Mouse (Mus musculus): Measurements from ENCODE around the gene Trim59. TPM values are rescaled to one million over a fixed set of nuclear protein-coding genes. Genes with fewer than 3 reads are reported as not detected.

The Trim59 gene
- 5.5 and 7.1 TPM in 2 replicates for total RNA-seq (2014; rRNA removed)
- 17.1 and 17.6 TPM in 2 replicates for polyA plus RNA-seq (2015; fragmentation: Nextera tagmentation; extraction: Ambion mirVana)

DNA sequence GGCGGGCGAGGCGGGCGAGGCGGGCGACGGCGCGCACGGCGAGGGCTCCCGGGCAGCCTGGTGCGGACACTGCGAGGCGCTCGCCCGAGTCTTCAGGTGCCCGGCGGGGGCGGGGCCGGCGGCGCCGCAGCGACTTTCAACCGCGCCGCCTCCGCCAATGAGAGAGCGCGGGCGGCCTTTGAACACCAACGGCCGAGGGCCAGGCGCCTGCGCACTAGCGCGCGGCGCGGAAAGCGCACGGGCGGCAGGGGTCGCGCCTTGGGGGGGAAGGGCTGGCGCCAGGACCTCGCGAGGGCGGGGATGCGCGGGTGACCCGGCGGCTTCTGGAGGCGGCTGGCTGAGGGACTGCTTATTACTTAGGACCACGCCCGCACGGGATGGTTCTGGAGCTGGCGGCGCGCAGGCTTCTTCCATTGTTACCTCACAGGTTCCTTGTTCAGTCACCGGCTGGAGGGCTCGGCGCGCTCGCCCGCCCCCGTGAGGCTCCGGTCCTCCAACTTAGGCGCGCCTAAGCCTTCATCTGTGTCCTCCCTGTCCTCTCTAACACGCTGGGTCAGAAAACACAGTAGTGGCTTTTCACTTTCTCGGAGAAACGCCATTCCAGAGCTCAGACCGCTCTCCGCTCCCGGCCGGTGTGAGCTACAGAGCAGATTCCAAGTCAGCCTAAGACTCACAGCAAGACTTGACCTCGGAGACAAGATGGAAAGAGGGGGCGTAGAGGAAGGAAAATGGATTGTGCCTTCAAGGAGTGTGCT, at the start of gene Trim59:
TSS of gene Trim59 (minus strand) at position 111 of the 755 bp plus-strand sequence.
- H3K27ac ChIP-seq (ENCODE audit: low read depth, low read length), result peak within 1 kb of the TSS; percentile 70
- H3K4me2 ChIP-seq (ENCODE audit: low read depth, low read length, poor library complexity, severe bottlenecking), result peak within 1 kb of the TSS; percentile 85
- H3K36me3 ChIP-seq (ENCODE audit: insufficient read depth, low read length), result no peaks in the 10 kb centered on the region
- H3K4me1 ChIP-seq (ENCODE audit: insufficient read depth, low read length), result 0 out of 2 replicates have a peak, but pooled peaks cover 4% of the 10 kb centered on the region
- no peaks in the 10 kb centered on the region for H3K9me3 ChIP-seq (ENCODE audit: low read length)
- DNase-seq (ENCODE audit: low spot score) (peak; percentile 96), ATAC-seq (ENCODE audit: low FRiP score) (peak; percentile 95)
- under 1% methylated on average over 76 of the region's 80 CpGs for WGBS
- no peaks in the 10 kb centered on the region for H3K27me3 ChIP-seq (ENCODE audit: insufficient read depth, low read length)
- peak within 1 kb of the TSS; percentile 83 for H3K4me3 ChIP-seq (ENCODE audit: low read depth, low read length)
- H3K9ac ChIP-seq (replicated peaks; ENCODE audit: low read length, poor library complexity, severe bottlenecking), result peak within 1 kb of the TSS; percentile 72
- peak; percentile 34 for TF ChIP-seq CTCF (IDR thresholded peaks at IDR 0.05)

DNA sequence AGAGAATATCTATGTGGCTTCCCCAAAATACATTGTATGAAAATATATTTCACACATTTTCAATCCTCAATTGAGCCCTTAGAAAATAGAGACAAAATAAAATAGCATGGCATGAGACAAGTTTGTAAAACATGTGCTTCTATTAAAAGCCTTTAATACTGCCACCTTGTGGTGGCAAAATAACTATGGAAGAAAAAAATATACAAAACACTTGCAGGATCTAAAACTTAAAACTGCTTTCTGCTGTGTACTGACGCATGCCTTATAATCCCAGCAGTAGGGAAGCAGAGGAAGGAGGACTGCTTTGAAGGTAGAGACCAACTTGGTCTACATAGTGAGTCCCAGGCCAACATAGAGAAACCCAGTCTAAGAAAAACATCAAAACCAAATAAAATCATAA, 19.4 kb upstream of the Trim59 start:
- 27% methylated on average over 1 of the region's 1 CpGs for WGBS
- DNase-seq (ENCODE audit: low spot score) (peak; percentile 69), ATAC-seq (ENCODE audit: low FRiP score) (no peak)
- Histone ChIP-seq H3K4me2 (ENCODE audit: low read depth, low read length, poor library complexity, severe bottlenecking) (no peak overlapping the region), H3K4me1 (ENCODE audit: insufficient read depth, low read length) (no peaks in the 10 kb centered on the region), H3K4me3 (ENCODE audit: low read depth, low read length) (no peak overlapping the region), H3K9me3 (ENCODE audit: low read length) (no peaks in the 10 kb centered on the region), H3K9ac (replicated peaks; ENCODE audit: low read length, poor library complexity, severe bottlenecking) (no peak overlapping the region), H3K27ac (ENCODE audit: low read depth, low read length) (no peak overlapping the region), H3K27me3 (ENCODE audit: insufficient read depth, low read length) (no peaks in the 10 kb centered on the region), H3K36me3 (ENCODE audit: insufficient read depth, low read length) (no peaks in the 10 kb centered on the region)
- peak; percentile 79 for TF ChIP-seq CTCF (IDR thresholded peaks at IDR 0.05)

DNA sequence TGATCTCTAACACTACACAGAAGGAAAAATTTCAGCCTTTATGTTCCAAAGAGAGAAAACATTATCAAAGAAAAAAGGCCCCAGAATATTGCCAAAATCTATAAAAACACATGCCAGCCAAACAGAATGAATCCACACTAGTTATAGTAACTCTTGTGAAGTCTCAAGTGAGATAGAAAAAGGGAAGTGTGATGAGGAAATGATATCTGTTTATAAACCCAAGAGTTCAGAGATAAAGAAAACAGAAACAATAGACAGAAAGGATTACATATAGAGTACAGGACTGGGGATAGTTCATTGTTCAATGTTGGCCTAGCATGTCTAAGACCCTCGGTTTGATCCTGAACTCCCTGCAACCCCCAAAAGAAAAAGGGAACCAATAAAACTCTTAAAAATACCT, 18.2 kb upstream of the Trim59 start:
- no peak overlapping the region for H3K27ac ChIP-seq (ENCODE audit: low read depth, low read length)
- H3K4me1 ChIP-seq (ENCODE audit: insufficient read depth, low read length), result no peaks in the 10 kb centered on the region
- ATAC-seq (ENCODE audit: low FRiP score), result no peak
- 92% methylated on average over 1 of the region's 1 CpGs for WGBS
- no peaks in the 10 kb centered on the region for H3K27me3 ChIP-seq (ENCODE audit: insufficient read depth, low read length)
- no peak for TF ChIP-seq CTCF (IDR thresholded peaks at IDR 0.05)
- no peak overlapping the region for H3K9ac ChIP-seq (replicated peaks; ENCODE audit: low read length, poor library complexity, severe bottlenecking)
- no peak overlapping the region for H3K4me2 ChIP-seq (ENCODE audit: low read depth, low read length, poor library complexity, severe bottlenecking)
- no peak for DNase-seq (ENCODE audit: low spot score)
- no peaks in the 10 kb centered on the region for H3K9me3 ChIP-seq (ENCODE audit: low read length)
- H3K36me3 ChIP-seq (ENCODE audit: insufficient read depth, low read length), result no peaks in the 10 kb centered on the region
- no peak overlapping the region for H3K4me3 ChIP-seq (ENCODE audit: low read depth, low read length)

DNA sequence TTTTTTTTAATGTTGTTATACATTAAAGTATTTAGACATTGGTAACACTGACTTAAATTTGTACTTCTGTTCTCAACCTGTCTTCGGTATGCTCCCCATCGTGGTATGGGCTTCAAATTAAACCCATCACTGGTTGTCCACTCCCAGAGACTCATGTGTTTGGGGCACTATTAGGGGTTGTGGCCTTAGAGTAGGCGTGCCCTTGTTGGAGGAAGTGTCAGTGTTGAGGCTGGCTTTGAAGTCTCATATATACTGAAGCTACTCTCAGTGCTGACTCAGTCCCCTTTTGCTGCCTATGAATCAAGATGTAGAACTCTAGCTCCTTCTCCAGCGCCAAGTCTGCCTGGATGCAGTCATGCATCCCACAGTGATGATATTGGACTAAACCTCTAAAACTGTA, 16.1 kb upstream of the Trim59 start:
- no peak for DNase-seq (ENCODE audit: low spot score)
- H3K4me3 ChIP-seq (ENCODE audit: low read depth, low read length), result no peak overlapping the region

DNA sequence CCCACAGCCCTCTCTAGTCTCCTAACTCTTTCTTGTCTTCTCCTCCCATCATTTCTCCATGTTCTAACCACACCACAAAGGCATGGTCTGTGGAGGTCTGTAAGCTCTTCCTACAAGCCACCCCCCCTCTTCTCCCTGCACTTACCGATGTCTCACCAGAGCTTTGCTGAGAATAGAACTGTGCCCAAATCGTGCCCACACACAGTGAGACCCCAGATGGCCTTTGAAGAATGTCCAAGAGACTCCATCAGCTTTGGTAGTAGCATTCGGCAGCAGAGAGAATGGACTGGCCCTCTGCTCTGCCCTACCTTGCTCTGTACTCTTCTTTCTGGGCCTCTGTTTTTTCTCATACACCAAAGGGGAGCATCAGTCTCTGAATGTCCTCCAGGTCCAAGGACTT, 11.3 kb upstream of the Trim59 start:
- H3K9me3 ChIP-seq (ENCODE audit: low read length), result no peaks in the 10 kb centered on the region
- H3K4me1 ChIP-seq (ENCODE audit: insufficient read depth, low read length), result no peaks in the 10 kb centered on the region
- no peak for TF ChIP-seq CTCF (IDR thresholded peaks at IDR 0.05)
- no peak overlapping the region for H3K27ac ChIP-seq (ENCODE audit: low read depth, low read length)
- no peaks in the 10 kb centered on the region for H3K27me3 ChIP-seq (ENCODE audit: insufficient read depth, low read length)
- 85% methylated on average over 3 of the region's 3 CpGs for WGBS
- ATAC-seq (ENCODE audit: low FRiP score) (no peak), DNase-seq (ENCODE audit: low spot score) (no peak)
- H3K36me3 ChIP-seq (ENCODE audit: insufficient read depth, low read length), result no peaks in the 10 kb centered on the region
- H3K4me3 ChIP-seq (ENCODE audit: low read depth, low read length), result no peak overlapping the region
- H3K9ac ChIP-seq (replicated peaks; ENCODE audit: low read length, poor library complexity, severe bottlenecking), result no peak overlapping the region
- H3K4me2 ChIP-seq (ENCODE audit: low read depth, low read length, poor library complexity, severe bottlenecking), result no peak overlapping the region

More for the DNA sequence above, 16.1 kb upstream of the Trim59 start:
- no peak for ATAC-seq (ENCODE audit: low FRiP score)
- Histone ChIP-seq H3K36me3 (ENCODE audit: insufficient read depth, low read length) (no peaks in the 10 kb centered on the region), H3K4me2 (ENCODE audit: low read depth, low read length, poor library complexity, severe bottlenecking) (no peak overlapping the region), H3K4me1 (ENCODE audit: insufficient read depth, low read length) (no peaks in the 10 kb centered on the region), H3K27me3 (ENCODE audit: insufficient read depth, low read length) (no peaks in the 10 kb centered on the region), H3K9me3 (ENCODE audit: low read length) (no peaks in the 10 kb centered on the region), H3K27ac (ENCODE audit: low read depth, low read length) (no peak overlapping the region), H3K9ac (replicated peaks; ENCODE audit: low read length, poor library complexity, severe bottlenecking) (no peak overlapping the region)
- WGBS, result 97% methylated on average over 4 of the region's 4 CpGs
- no peak for TF ChIP-seq CTCF (IDR thresholded peaks at IDR 0.05)

DNA sequence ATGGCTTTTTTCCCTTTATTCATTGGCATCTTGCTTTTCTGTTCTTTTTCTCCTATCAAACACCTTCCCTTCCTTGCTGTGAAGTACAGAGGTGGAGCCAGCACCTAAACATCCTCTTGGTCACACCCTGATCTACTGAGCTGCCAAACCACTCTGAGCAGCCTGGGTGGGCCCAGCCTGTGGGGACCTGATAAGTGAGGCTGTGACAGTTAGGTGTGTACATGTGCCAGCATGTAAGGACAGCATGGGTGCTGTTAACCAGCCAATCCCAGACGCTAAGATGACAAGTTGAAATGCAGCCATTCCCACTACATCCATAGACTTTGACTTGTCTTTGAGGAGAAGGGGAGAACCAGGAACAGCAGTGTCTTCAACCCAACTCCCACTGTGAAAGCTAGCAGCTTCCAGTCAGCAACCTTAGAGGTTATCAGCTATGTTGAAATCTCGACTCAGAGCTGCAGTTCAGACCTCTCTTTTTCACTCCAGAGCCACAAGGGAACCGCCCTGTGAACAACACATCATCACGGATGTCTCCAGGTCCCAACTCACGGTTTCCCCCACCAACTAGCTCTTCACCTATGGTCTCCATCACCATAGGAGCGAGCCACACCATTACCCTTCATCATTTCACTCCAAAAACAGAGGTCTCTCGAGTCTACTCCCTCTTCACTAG, 10.3 kb upstream of the Trim59 start:
- ATAC-seq (ENCODE audit: low FRiP score), result no peak
- WGBS, result 87% methylated on average over 7 of the region's 7 CpGs

More for the DNA sequence above, 10.3 kb upstream of the Trim59 start:
- Histone ChIP-seq H3K4me2 (ENCODE audit: low read depth, low read length, poor library complexity, severe bottlenecking) (no peak overlapping the region), H3K27me3 (ENCODE audit: insufficient read depth, low read length) (no peaks in the 10 kb centered on the region), H3K27ac (ENCODE audit: low read depth, low read length) (no peak overlapping the region), H3K9me3 (ENCODE audit: low read length) (no peaks in the 10 kb centered on the region), H3K4me1 (ENCODE audit: insufficient read depth, low read length) (no peaks in the 10 kb centered on the region), H3K36me3 (ENCODE audit: insufficient read depth, low read length) (no peaks in the 10 kb centered on the region), H3K4me3 (ENCODE audit: low read depth, low read length) (no peak overlapping the region), H3K9ac (replicated peaks; ENCODE audit: low read length, poor library complexity, severe bottlenecking) (no peak overlapping the region)
- TF ChIP-seq CTCF (IDR thresholded peaks at IDR 0.05), result no peak
- DNase-seq (ENCODE audit: low spot score), result no peak

All from midbrain, postnatal 0 days (tissue).